Mouse (Mus musculus) right cerebral cortex, postnatal 36 days (tissue): ENCODE data around the gene Ralgps1.
"Not testable (repeated sequence)": the region's sequence is repeated elsewhere in the genome, so short reads cannot be mapped to it uniquely, and the experiment has no call there.

ENCODE experiments used
- DNase-seq, 2 experiments: peaks; one replicate each; pipeline ENCODE4 v3.0.0; 2022; ENCODE audit warnings: low spot score in 2 of 2, mixed read lengths in 1 of 2

The Ralgps1 gene

DNA sequence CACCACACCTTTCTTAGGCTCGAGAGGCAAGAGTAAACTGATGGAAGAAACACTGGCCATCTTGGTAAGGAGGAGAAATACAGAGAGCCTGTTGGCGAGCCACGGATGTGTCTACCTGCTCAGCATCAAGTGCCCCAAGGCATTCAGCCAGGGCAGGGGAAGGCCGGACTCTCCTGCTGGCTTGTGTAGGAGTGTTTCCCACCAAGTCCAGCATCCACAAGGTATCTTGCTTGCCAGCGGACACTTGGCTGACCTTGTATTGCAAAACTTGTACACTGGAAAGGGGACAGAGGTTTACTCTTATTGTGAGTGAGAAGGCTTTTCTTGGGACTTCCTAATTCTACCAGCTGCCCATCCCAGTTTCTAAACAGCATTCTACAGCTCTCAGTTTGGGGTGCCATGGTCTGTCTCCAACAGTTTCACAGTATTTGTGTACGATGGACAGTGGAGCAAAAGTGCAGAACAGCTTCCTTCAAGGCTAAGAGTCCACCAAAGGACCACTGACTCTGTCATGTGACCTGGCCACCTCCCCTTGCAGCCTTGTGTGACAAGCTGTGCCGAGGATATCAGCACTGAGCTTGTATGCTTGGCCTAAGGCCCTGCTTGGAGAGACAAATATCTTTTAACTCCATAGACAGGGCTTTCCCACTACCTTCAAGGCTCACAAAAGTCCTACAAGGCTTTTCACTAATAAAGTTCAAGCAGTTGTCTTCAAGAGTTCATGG lies 236.4 kb downstream of the Ralgps1 start:
- DNase-seq, result no peak

DNA sequence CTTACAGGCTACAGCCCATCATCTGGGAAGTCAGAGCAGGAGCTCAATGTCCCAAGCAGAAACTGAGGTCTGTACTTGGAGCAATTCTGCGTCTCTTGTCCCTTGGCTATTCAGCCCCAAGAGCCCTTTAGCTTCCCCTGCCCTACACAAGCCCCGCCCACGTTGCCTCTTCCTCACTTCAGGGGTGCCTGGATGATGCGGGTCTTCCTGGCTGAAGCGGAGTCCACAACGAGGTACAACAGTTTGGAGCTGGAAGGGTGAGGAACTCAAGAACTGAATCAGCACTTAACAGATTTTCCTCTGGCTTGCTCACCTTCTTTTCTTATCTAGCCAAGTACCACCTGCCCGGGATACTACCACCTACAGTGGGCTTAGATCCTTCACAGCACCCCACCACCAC lies 239.0 kb downstream of the Ralgps1 start:
- DNase-seq, result no peak

DNA sequence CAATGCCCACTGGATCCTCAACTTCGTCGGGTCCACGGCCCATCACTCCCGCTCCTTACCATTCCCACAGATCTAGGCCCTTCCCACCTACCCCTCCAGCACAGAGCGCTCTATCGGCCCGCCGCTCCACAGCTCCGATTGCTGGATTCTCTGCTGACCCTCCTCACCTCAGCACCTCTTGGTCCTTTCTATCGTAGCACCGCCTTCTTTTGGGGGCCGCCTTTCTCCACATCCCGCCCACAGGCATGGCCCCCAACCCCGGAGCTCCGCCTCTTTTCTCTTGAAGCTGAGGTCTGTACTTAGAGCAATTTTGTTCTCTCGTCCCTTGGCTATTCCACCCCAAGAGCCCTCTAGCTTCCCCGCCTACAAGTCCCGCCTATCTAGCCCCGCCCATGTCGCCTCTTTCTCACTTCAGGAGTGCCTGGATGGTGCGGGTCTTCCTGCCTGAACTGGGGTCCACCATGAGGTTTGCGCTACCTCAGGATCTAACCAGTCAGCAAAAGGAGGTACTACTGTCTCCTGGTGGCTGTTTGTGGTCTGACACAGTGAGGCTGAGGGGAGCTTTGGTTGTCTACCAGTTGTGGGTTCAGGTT lies 239.7 kb downstream of the Ralgps1 start, which contains the start of gene Garnl3:
Gene Garnl3 (minus strand): TSS at position 155 of the 593 bp plus-strand sequence.
- peak; percentile 50 to 64 for DNase-seq

GRCm38 (mm10) chr2:33130526-33131483 lies 240.5 kb downstream of the Ralgps1 start:
- DNase-seq, result peak; percentile 96

GRCm38 (mm10) chr2:33130141-33130525 lies 241.2 kb downstream of the Ralgps1 start:
- DNase-seq, result no peak

GRCm38 (mm10) chr2:33129696-33130095 lies 241.6 kb downstream of the Ralgps1 start:
- DNase-seq, result no peak

- no peak for DNase-seq
Measured at GRCm38 (mm10) chr2:33129005-33129404, 242.3 kb downstream of the Ralgps1 start.

DNA sequence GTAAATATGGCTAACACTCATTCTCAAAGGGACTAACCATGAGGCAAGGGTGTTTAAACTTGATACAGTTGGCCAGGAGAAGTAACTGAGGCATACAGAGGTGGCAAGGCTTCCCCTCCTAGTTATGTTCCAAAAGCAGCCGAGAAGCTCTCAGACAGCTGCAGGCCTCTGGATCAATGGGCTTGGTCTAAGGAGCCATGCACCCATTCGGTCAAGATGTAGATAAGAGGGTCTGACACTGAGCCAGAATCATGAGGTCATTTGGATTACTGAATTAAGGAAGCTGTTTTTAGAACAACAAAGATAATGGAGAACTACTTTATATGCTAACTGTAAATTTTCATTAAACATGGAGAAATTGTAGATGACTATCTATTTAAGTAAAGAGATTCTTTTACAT lies 244.0 kb downstream of the Ralgps1 start:
- no peak for DNase-seq

DNA sequence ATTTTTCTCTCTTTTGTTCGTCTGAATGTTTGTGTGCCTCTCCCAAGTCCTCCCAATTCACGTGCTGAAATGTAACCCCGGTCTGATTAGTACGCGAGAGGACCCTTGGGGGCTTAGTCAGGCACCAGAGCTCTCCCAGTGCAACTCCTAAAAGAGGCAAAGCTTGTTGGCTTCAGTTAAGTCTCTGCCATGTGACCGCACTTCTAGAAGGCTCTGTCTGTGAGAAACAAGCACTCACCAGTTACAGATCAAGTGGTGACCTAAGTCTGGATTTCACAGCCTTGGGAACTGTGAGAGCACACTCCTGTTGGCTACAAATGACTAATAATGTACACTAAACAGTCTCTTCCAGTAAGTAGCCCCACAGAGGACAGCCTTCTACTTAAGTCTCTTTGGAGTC lies 248.4 kb downstream of the Ralgps1 start:
- no peak for DNase-seq

DNA sequence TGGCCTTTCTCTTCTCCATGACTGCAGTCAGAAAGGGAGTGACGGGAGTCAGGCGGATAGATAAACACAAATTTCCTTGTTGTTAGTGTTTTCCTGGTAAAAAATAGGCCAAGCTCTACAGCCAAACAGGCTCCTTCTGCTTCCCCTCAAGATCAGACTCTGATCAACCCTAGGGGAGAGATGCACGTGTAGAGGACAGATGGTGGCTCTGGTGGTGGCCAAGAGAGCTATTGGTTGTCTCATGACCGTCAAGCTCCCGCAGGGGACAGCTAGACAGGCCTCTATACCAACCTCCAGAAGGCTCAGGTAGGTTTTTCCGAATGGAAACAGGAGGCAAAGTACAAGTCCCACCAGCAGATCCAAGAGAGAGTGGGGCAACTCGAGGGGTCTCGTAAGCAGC lies 270.8 kb downstream of the Ralgps1 start:
- DNase-seq, result no peak

GRCm38 (mm10) chr2:33097326-33097725 lies 274.0 kb downstream of the Ralgps1 start:
- not testable (repeated sequence) for DNase-seq

- DNase-seq, result no peak
Measured at GRCm38 (mm10) chr2:33095221-33095671, 276.0 kb downstream of the Ralgps1 start.

GRCm38 (mm10) chr2:33090620-33091520 lies 280.4 kb downstream of the Ralgps1 start:
- DNase-seq, result peak; percentile 32 to 41

GRCm38 (mm10) chr2:33090033-33090400 lies 281.3 kb downstream of the Ralgps1 start:
- DNase-seq, result not testable (repeated sequence)

DNA sequence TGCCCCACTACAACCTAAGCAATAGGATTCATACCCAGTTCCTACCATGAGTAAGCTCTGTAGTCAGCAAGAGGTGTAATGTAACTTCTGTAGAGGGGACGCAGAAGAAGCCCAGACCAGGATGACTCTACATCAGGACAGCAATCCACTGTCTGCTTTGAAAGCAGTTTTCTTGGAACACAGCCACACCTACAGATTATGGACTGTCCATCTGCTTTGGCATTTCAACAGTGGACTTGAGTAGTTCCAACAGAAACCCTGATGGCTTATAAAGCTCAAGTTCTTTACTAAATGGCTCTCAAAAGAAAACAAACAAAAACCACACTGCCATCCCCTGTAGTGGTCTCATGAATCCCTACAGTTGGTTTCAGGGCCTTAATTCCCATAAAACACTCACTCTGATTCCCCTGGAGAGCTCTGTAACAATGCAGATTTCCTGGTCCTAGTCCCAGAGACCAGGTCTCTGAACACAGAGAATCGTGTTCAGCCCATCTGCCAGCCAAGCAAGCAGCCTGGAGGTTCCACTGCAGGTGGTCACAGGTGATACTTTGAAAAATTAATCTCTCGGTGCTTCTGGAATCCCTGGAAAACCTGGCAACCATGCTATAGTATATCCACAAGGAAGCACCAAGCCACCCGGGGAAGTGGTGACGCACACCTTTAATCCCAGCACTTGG lies 281.8 kb downstream of the Ralgps1 start:
- DNase-seq, result no peak

- no peak for DNase-seq
Measured at GRCm38 (mm10) chr2:33086671-33087363, 284.5 kb downstream of the Ralgps1 start.

GRCm38 (mm10) chr2:33086016-33086596 lies 285.2 kb downstream of the Ralgps1 start:
- no peak for DNase-seq

GRCm38 (mm10) chr2:33084221-33084620 lies 287.1 kb downstream of the Ralgps1 start:
- DNase-seq, result no peak
